Mouse (Mus musculus) CH12.LX (cell line): ENCODE results near the gene Col23a1. TPM values are rescaled to one million over a fixed set of nuclear protein-coding genes. Genes with fewer than 3 reads are reported as not detected.
A peak's percentile ranks its signal among the peaks of the same experiment; 100 is the strongest.

ENCODE experiments used
- DNase-seq: peaks from one replicate; pipeline ENCODE4 v3.0.0-alpha.2; 2013; ENCODE audit errors: extremely low read depth
- H3K27ac ChIP-seq: 2 replicates; pipeline ENCODE4 v1.5.1; 2012; ENCODE audit warnings: low read depth, mild to moderate bottlenecking, control low read depth, moderate library complexity; ENCODE audit not compliant: insufficient read depth
- H3K27me3 ChIP-seq: replicated peaks from 2 replicates; pipeline ENCODE3; 2012; ENCODE audit warnings: inconsistent platforms
- H3K36me3 ChIP-seq, 2 experiments: replicated peaks in 1 of 2; 2 replicates each; pipeline versions ENCODE3 to v1.6.1; 2012; ENCODE audit warnings: inconsistent platforms in 1 of 2, low read length in 1 of 2, mild to moderate bottlenecking in 1 of 2, mixed read lengths in 1 of 2, moderate library complexity in 1 of 2; ENCODE audit not compliant: control insufficient read depth in 1 of 2, insufficient read depth in 1 of 2
- H3K4me1 ChIP-seq, 2 experiments: 2 replicates each; pipeline ENCODE4 v1.6.1; 2012; ENCODE audit warnings: inconsistent platforms in 1 of 2, moderate library complexity in 1 of 2; ENCODE audit not compliant: insufficient read depth in 2 of 2, control insufficient read depth in 1 of 2
- H3K4me2 ChIP-seq: 2 replicates; pipeline ENCODE4 v1.6.1; 2012; ENCODE audit warnings: low read depth, mild to moderate bottlenecking, control low read depth; ENCODE audit not compliant: poor library complexity, insufficient read depth, severe bottlenecking
- H3K4me3 ChIP-seq, 3 experiments: fragments of 150-350 bp in 1 of 3; sonication (generic) in 1 of 3; replicated peaks in 1 of 3; 2 replicates each; pipeline versions ENCODE3 to v1.5.1; 2011 to 2012; ENCODE audit warnings: low read depth in 2 of 3, low read length in 2 of 3, mild to moderate bottlenecking in 2 of 3, moderate library complexity in 2 of 3, control low read depth in 1 of 3, improper control_type of control experiment in 1 of 3, inconsistent platforms in 1 of 3, mixed read lengths in 1 of 3; ENCODE audit not compliant: poor library complexity in 1 of 3
- H3K79me2 ChIP-seq: replicated peaks from 2 replicates; pipeline ENCODE4 v1.6.1; 2012; ENCODE audit warnings: mild to moderate bottlenecking, moderate library complexity; ENCODE audit not compliant: control insufficient read depth, poor library complexity, insufficient read depth, severe bottlenecking; ENCODE audit errors: extremely low read depth
- H3K9ac ChIP-seq: 2 replicates; pipeline ENCODE4 v1.6.1; 2012; ENCODE audit warnings: low read depth, mild to moderate bottlenecking, control low read depth, moderate library complexity; ENCODE audit not compliant: insufficient read depth
- H3K9me3 ChIP-seq: replicated peaks from 2 replicates; pipeline ENCODE3; 2012; ENCODE audit warnings: low read length, inconsistent platforms, mixed read lengths
- BHLHE40 ChIP-seq: IDR thresholded peaks from 2 replicates; pipeline ENCODE4 v1.6.1; 2011; ENCODE audit warnings: mild to moderate bottlenecking, low read depth, low read length, improper control_type of control experiment
- CHD1 ChIP-seq: IDR thresholded peaks from 2 replicates; pipeline ENCODE4 v1.6.1; 2012; ENCODE audit warnings: low read depth, low read length, improper control_type of control experiment, inconsistent platforms
- CHD2 ChIP-seq: IDR thresholded peaks from 2 replicates; pipeline ENCODE4 v1.6.1; 2011; ENCODE audit warnings: low read length, improper control_type of control experiment
- ELF1 ChIP-seq: IDR thresholded peaks from 2 replicates; pipeline ENCODE4 v1.6.1; 2014; ENCODE audit warnings: low read depth, mild to moderate bottlenecking, inconsistent platforms, low read length, improper control_type of control experiment
- EP300 ChIP-seq: IDR thresholded peaks from 2 replicates; pipeline ENCODE4 v1.6.1; 2011; ENCODE audit warnings: low read length, improper control_type of control experiment
- ETS1 ChIP-seq: conservative IDR thresholded peaks from 2 replicates; pipeline ENCODE4 v1.6.1; 2012; ENCODE audit warnings: low read depth, mild to moderate bottlenecking, inconsistent platforms, low read length, improper control_type of control experiment, moderate library complexity
- GABPA ChIP-seq: IDR thresholded peaks from 2 replicates; pipeline ENCODE4 v1.6.1; 2012; ENCODE audit warnings: low read depth, low read length, improper control_type of control experiment, inconsistent platforms; ENCODE audit not compliant: insufficient replicate concordance
- HCFC1 ChIP-seq: IDR thresholded peaks from 2 replicates; pipeline ENCODE4 v1.6.1; 2012; ENCODE audit warnings: low read depth, mild to moderate bottlenecking, inconsistent platforms, low read length, improper control_type of control experiment
- JUN ChIP-seq: IDR thresholded peaks from 2 replicates; pipeline ENCODE4 v1.6.1; 2011; ENCODE audit warnings: low read depth, mild to moderate bottlenecking, low read length, improper control_type of control experiment, moderate library complexity; ENCODE audit not compliant: insufficient read depth
- KAT2A ChIP-seq: IDR thresholded peaks from 2 replicates; pipeline ENCODE4 v1.6.1; 2012; ENCODE audit warnings: low read length, improper control_type of control experiment, inconsistent platforms; ENCODE audit not compliant: insufficient replicate concordance
- MAFK ChIP-seq: IDR thresholded peaks from 2 replicates; pipeline ENCODE4 v1.6.1; 2011; ENCODE audit warnings: low read length, improper control_type of control experiment; ENCODE audit not compliant: insufficient replicate concordance
- MAX ChIP-seq: IDR thresholded peaks from 2 replicates; pipeline ENCODE4 v1.6.1; 2011; ENCODE audit warnings: low read length, improper control_type of control experiment
- MAZ ChIP-seq: IDR thresholded peaks from 2 replicates; pipeline ENCODE4 v1.6.1; 2012; ENCODE audit warnings: low read depth, mild to moderate bottlenecking, inconsistent platforms, low read length, improper control_type of control experiment, moderate library complexity
- MEF2A ChIP-seq: IDR thresholded peaks from 2 replicates; pipeline ENCODE4 v1.6.1; 2014; ENCODE audit warnings: low read depth, mild to moderate bottlenecking, inconsistent platforms, low read length, improper control_type of control experiment, borderline replicate concordance
- MXI1 ChIP-seq: IDR thresholded peaks from 2 replicates; pipeline ENCODE4 v1.6.1; 2011; ENCODE audit warnings: mild to moderate bottlenecking, low read depth, low read length, improper control_type of control experiment
- NELFE ChIP-seq: IDR thresholded peaks from 2 replicates; pipeline ENCODE4 v1.6.1; 2011; ENCODE audit warnings: low read depth, low read length, improper control_type of control experiment
- NRF1 ChIP-seq: IDR thresholded peaks from 2 replicates; pipeline ENCODE4 v1.6.1; 2014; ENCODE audit warnings: low read depth, mild to moderate bottlenecking, inconsistent platforms, low read length, improper control_type of control experiment, moderate library complexity
- PAX5 ChIP-seq: IDR thresholded peaks from 2 replicates; pipeline ENCODE4 v1.6.1; 2012; ENCODE audit warnings: low read length, inconsistent platforms, mixed read lengths
- POLR2A ChIP-seq: IDR thresholded peaks from 2 replicates; pipeline ENCODE4 v1.6.1; 2011; ENCODE audit warnings: low read depth, mild to moderate bottlenecking, improper control_type of control experiment, low read length
- RAD21 ChIP-seq: IDR thresholded peaks from 2 replicates; pipeline ENCODE4 v1.6.1; 2011; ENCODE audit warnings: low read depth, mild to moderate bottlenecking, low read length, improper control_type of control experiment, moderate library complexity
- RCOR1 ChIP-seq: conservative IDR thresholded peaks from 2 replicates; pipeline ENCODE4 v1.6.1; 2012; ENCODE audit warnings: low read depth, mild to moderate bottlenecking, inconsistent platforms, low read length, improper control_type of control experiment
- SIN3A ChIP-seq: IDR thresholded peaks from 2 replicates; pipeline ENCODE4 v1.6.1; 2012; ENCODE audit warnings: low read length, improper control_type of control experiment, inconsistent platforms
- SMC3 ChIP-seq: IDR thresholded peaks from 2 replicates; pipeline ENCODE4 v1.6.1; 2011; ENCODE audit warnings: low read depth, low read length, improper control_type of control experiment
- TCF12 ChIP-seq: IDR thresholded peaks from 2 replicates; pipeline ENCODE4 v1.6.1; 2014; ENCODE audit warnings: low read depth, mild to moderate bottlenecking, inconsistent platforms, low read length, improper control_type of control experiment
- USF1 ChIP-seq: IDR thresholded peaks from 2 replicates; pipeline ENCODE4 v1.6.1; 2014; ENCODE audit warnings: low read depth, mild to moderate bottlenecking, inconsistent platforms, low read length, improper control_type of control experiment
- ZC3H11A ChIP-seq: IDR thresholded peaks from 2 replicates; pipeline ENCODE4 v1.6.1; 2012; ENCODE audit warnings: low read depth, mild to moderate bottlenecking, inconsistent platforms, low read length, improper control_type of control experiment
- dilution Hi-C: fragments of 300-500 bp; cut with MboI; formaldehyde crosslinking; loops from 2 replicates; pipeline ENCODE4 v1.14.3; 2020; ENCODE audit warnings: low sequenced_read_pairs; ENCODE audit not compliant: extremely low pct_unique_long_range_greater_than_20kb, extremely low pct_ligation_motif_present
- in situ Hi-C: fragments of 300-500 bp; cut with MboI; formaldehyde crosslinking; loops from 3 replicates; pipeline ENCODE4 v1.14.3; 2019; ENCODE audit warnings: low sequenced_read_pairs, low pct_ligation_motif_present, low pct_unique_long_range_greater_than_20kb, mixed read lengths
- polyA plus RNA-seq: library from polyadenylated mRNA; unstranded; fragments of >175 nt; gene quantifications from 2 replicates; pipeline ENCODE4 v1.2.1, GENCODE M21; 2012; ENCODE audit warnings: low read depth; ENCODE audit not compliant: insufficient read length
- total RNA-seq, 2 experiments: library from RNA; depleted of rRNA; stranded (reverse); fragments of 300-350 nt in 1 of 2; fragments of >200 nt in 1 of 2; gene quantifications; 2 replicates each; pipeline ENCODE4 v1.2.3; 2012 to 2014

Col23a1 gene
- total and polyA plus RNA-seq, 3 experiments = 0.04 to 0.20 (median 0.08) TPM

DNA sequence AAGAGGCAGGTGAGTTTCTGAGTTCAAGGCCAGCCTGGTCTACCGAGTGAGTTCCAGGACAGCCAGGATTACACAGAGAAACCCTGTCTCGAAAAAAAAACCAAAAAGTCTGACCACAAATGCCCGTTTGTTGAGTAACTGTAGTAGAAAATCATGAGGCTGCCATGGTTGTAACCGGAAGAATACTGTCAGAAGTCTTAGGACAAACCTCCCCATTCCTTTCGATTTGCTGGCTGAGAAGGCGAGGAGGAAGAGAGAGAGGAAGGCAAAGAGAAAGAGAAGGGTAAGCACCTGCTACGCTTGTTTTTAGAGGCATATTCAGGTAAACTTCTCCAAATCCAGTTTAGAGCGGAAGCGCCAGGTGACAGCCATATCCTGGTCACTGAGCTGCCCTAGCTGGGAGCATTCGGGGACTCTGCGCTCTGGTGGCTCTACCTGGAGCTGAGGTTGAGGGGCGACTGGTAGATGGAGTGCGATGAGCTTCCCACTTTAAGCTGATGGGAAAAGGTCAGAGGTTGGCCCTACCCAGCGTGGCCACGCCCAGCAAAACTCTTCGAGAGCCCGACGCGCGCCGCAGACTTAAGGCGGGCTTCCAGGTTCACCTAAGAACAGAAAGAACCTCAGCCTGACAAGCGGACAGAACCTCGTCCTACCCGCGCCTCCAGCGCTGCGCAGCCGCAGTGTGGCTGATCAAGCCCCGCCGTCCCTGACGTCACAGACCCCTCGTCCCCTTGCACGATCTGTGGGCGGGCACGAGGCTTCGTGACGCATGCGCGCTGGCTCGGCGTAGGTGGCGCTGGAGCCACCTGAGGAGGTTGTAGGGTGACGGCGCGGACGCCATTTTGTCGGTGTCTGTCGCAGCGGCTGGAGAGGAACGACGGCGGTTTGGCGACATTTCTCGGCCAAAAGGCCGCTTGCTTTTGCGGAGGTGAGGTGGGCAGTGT is 27.1 kb upstream of the Col23a1 start, which contains the start of gene BC049762 (continued):
- TF ChIP-seq MAZ = no peak

DNA sequence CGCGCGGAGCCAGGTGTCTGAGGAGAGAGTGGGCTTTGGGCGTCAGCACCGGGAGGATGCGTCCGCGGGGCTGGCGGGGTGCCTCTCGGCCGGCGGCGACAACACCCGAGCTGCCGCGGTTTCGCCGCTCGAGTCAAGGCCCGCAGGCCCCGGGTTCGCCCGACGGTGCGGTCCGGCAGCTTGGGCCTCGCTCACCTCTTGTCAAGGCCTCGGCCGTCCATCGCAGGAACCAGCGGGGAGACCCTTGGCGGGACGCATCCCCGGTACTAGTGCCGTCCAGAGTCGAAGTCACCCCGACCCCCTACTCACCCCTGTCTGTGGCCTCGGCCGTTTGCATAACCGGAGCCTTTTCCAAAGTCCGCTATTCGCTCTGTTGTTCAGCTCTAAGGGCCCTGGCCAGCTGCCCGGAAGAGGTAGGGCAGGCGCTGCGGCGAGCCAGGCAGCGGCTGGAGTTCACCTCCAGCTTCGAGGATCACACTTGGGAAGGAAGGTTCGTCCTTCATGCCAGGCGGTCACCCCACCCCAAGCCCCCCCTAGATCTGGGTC is 26.4 kb upstream of the Col23a1 start:
- TF ChIP-seq PAX5 (no peak), HCFC1 (no peak; the same call in 1 of the 2 replicates), USF1 (no peak), NELFE (no peak), MAFK (no peak), ZC3H11A (no peak), RCOR1 (no peak), ELF1 (peak; percentile 42; the same call in 1 of the 2 replicates), MXI1 (peak; percentile 36; the same call in 1 of the 2 replicates), JUN (no peak), SMC3 (no peak), CHD1 (no peak; the same call in 1 of the 2 replicates), TCF12 (no peak; the same call in 1 of the 2 replicates), POLR2A (no peak)
- in situ Hi-C loops = loop anchor here (25.0 kb wide), 1 partner anchor 449 kb away; no protein-coding TSS in a partner anchor
- H3K79me2 ChIP-seq = peaks cover 45% of the 10 kb centered on the region
- H3K4me1 ChIP-seq = peaks cover 0 to 26% of the 10 kb centered on the region in 2 experiments; a peak in 3 of 4 replicates
- peak overlapping the region; percentile 96 for H3K9ac ChIP-seq
- H3K36me3 ChIP-seq = peaks cover 7 to 26% of the 10 kb centered on the region in 2 experiments
- H3K27me3 ChIP-seq = peaks cover 18% of the 10 kb centered on the region
- dilution Hi-C loops = no loop called here
- H3K4me2 ChIP-seq = peak overlapping the region; percentile 100
- no peaks in the 10 kb centered on the region for H3K9me3 ChIP-seq
- H3K4me3 ChIP-seq = peak overlapping the region; percentile 88 to 94 (median 93)
- peak overlapping the region; percentile 89 for H3K27ac ChIP-seq
- DNase-seq = peak; percentile 32

DNA sequence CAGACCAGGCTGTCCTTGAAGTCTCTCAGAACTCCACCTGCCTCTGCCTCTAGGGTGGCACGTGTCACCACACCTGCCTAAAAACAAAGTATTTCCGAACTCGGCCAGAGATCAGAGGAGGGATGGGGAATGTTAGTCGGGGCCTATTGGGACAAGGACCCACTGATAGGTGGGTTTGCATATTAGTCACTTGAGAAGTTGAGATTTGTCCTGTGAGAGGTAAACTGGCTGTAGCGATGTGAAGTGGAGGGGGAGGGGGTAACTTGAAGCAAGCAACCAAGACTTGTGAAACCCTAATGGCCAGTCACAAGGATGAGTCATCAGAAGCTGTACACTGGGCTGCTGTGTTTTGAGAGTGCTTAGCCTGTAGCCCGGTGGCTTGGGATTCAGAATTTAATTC is 25.4 kb upstream of the Col23a1 start:
- Histone ChIP-seq H3K79me2 (peaks cover 50% of the 10 kb centered on the region), H3K27ac (peak overlapping the region; percentile 27; the same call in 1 of the 2 replicates), H3K9ac (peak overlapping the region; percentile 96), H3K4me3 (peak overlapping the region; percentile 88 to 94 (median 93)), H3K36me3 (peaks cover 9 to 34% of the 10 kb centered on the region in 2 experiments), H3K4me2 (peak overlapping the region; percentile 100), H3K27me3 (peaks cover 16% of the 10 kb centered on the region), H3K4me1 (peaks cover 0 to 31% of the 10 kb centered on the region in 2 experiments; a peak in 3 of 4 replicates), H3K9me3 (no peaks in the 10 kb centered on the region)
- in situ Hi-C loops = loop anchor here (25.0 kb wide), 1 partner anchor 448 kb away; no protein-coding TSS in a partner anchor
- dilution Hi-C loops = no loop called here
- peak; percentile 86 for DNase-seq
- peak; percentile 87 for TF ChIP-seq JUN
- TF ChIP-seq MEF2A = 0 out of 2 replicates have a peak, but pooled peaks have one; percentile 36
- TF ChIP-seq NRF1 = no peak; the same call in 1 of the 2 replicates
- peak; percentile 85 for TF ChIP-seq CHD2
- TF ChIP-seq ETS1 = peak; percentile 68; the same call in 1 of the 2 replicates
- peak; percentile 92 for TF ChIP-seq MAX
- peak; percentile 88; the same call in 1 of the 2 replicates for TF ChIP-seq SIN3A
- TF ChIP-seq MXI1 = peak; percentile 97
- no peak for TF ChIP-seq RAD21
- no peak for TF ChIP-seq USF1
- TF ChIP-seq TCF12 = 0 out of 2 replicates have a peak, but pooled peaks have one; percentile 38
- TF ChIP-seq GABPA = no peak
- TF ChIP-seq HCFC1 = 0 out of 2 replicates have a peak, but pooled peaks have one; percentile 21
- TF ChIP-seq KAT2A = no peak
- TF ChIP-seq EP300 = peak; percentile 57
- no peak; the same call in none of the 2 replicates for TF ChIP-seq POLR2A
- peak; percentile 99 for TF ChIP-seq BHLHE40
